Mouse (Mus musculus) hindbrain, embryonic 11.5 days (tissue): ENCODE measurements around the gene Gstm6. TPM values are rescaled to one million over a fixed set of nuclear protein-coding genes. Genes with fewer than 3 reads are reported as not detected.
"Not testable (repeated sequence)": the region's sequence is repeated elsewhere in the genome, so short reads cannot be mapped to it uniquely, and the experiment has no call there.

ENCODE experiments used
- ATAC-seq: fragments of 200-750 bp; cut with Nextera tagmentation; 2 replicates; pipeline ENCODE4 v1.8.0; 2017; ENCODE audit warnings: mild to moderate bottlenecking, moderate TSS enrichment, moderate library complexity; ENCODE audit not compliant: low FRiP score
- DNase-seq: peaks from one replicate; pipeline ENCODE4 v3.0.0-alpha.2; 2015; ENCODE audit warnings: low spot score
- H3K27ac ChIP-seq: fragments of 300-500 bp; sonication (generic); 2 replicates; pipeline ENCODE4 v1.5.1; 2014; ENCODE audit warnings: mild to moderate bottlenecking, low read depth, low read length
- H3K27me3 ChIP-seq: fragments of 300-500 bp; sonication (generic); 2 replicates; pipeline ENCODE4 v1.6.1; 2014; ENCODE audit warnings: mild to moderate bottlenecking, low read length, moderate library complexity, mixed read lengths; ENCODE audit not compliant: control insufficient read depth, insufficient read depth
- H3K36me3 ChIP-seq: fragments of 300-500 bp; sonication (generic); 2 replicates; pipeline ENCODE4 v1.6.1; 2014; ENCODE audit warnings: mild to moderate bottlenecking, low read length, moderate library complexity, mixed read lengths; ENCODE audit not compliant: control insufficient read depth, insufficient read depth
- H3K4me1 ChIP-seq: fragments of 300-500 bp; sonication (generic); replicated peaks from 2 replicates; pipeline ENCODE4 v1.6.1; 2014; ENCODE audit warnings: low read length, mixed read lengths; ENCODE audit not compliant: control insufficient read depth, insufficient read depth
- H3K4me2 ChIP-seq: fragments of 300-500 bp; sonication (generic); replicated peaks from 2 replicates; pipeline ENCODE4 v1.6.1; 2014; ENCODE audit warnings: mild to moderate bottlenecking, low read depth, low read length
- H3K4me3 ChIP-seq: fragments of 300-500 bp; sonication (generic); 2 replicates; pipeline ENCODE4 v1.5.1; 2014; ENCODE audit warnings: low read depth, low read length
- H3K9ac ChIP-seq: fragments of 300-500 bp; sonication (generic); 2 replicates; pipeline ENCODE4 v1.6.1; 2014; ENCODE audit warnings: low read depth, low read length
- H3K9me3 ChIP-seq: fragments of 300-500 bp; sonication (generic); 2 replicates; pipeline ENCODE4 v1.6.1; 2016; ENCODE audit warnings: low read length; ENCODE audit not compliant: control insufficient read depth
- WGBS: fragments of 180-500 bp; shearing (Covaris S2); extraction: QIAGEN DNeasy Blood & Tissue Kit; methylation state at CpG from one replicate; pipeline ENCODE4 v1.1.7; 2014; 5-methylcytosine and 5-hydroxymethylcytosine counted together
- polyA plus RNA-seq: library from polyadenylated mRNA; unstranded; fragments of >200 nt; fragmentation: Nextera tagmentation; extraction: Ambion mirVana; gene quantifications from 2 replicates; pipeline ENCODE4 v1.2.1, GENCODE M21; 2014

The Gstm6 gene
- polyA plus RNA-seq, 1 experiment from 2014 or later: 6.6 TPM

DNA sequence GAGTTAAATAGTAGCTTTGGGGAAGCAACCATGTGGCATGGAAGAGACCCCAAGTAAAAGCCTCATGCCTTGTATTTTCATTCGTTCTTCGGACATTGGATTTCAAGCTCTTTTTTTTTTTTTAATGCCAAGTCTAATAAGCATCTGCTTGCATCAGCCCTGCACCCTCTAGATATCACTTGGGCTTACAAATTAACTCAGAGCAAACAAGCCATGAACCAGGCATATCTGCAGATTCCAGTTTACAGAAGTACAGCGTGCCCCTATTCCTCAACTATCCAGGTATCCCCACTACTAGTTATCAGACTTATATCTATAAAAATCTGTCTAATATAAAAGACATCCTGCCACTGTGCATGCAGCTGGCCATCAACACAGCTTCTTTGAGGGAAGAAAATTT, 28.5 kb upstream of the Gstm6 start:
- ATAC-seq: no peak
- Histone ChIP-seq H3K4me3 (no peak overlapping the region), H3K9ac (no peak overlapping the region), H3K27me3 (no peaks in the 10 kb centered on the region), H3K4me2 (no peak overlapping the region), H3K36me3 (no peaks in the 10 kb centered on the region), H3K27ac (no peak overlapping the region), H3K4me1 (no peaks in the 10 kb centered on the region), H3K9me3 (no peaks in the 10 kb centered on the region)
- no peak for DNase-seq
- 92% methylated on average over 3 of the region's 3 CpGs for WGBS

DNA sequence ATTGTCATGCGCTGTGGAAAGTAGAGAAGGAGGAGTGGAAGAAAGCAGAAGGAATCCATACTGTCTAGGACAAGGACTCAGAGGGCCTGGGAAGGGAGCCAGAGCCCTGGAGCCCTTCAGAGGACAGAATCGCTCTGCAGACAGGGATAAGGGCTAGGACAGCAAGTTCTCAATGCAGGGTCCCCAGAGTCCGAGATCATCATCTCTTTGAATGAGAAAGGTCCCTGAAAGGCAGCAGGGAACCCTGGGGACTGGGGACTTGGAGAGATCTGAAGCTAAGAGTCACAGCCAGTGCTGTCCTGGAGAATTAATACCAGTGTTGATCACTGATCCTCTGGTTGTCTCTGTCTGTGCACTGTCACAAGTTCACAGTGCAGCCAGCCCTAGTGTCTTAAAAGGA, 27.6 kb upstream of the Gstm6 start:
- not testable (repeated sequence) for H3K4me1 ChIP-seq, H3K9ac ChIP-seq, H3K36me3 ChIP-seq, H3K27ac ChIP-seq, H3K4me3 ChIP-seq, DNase-seq, H3K27me3 ChIP-seq, H3K4me2 ChIP-seq, H3K9me3 ChIP-seq, ATAC-seq
- WGBS: 55% methylated on average over 3 of the region's 3 CpGs

DNA sequence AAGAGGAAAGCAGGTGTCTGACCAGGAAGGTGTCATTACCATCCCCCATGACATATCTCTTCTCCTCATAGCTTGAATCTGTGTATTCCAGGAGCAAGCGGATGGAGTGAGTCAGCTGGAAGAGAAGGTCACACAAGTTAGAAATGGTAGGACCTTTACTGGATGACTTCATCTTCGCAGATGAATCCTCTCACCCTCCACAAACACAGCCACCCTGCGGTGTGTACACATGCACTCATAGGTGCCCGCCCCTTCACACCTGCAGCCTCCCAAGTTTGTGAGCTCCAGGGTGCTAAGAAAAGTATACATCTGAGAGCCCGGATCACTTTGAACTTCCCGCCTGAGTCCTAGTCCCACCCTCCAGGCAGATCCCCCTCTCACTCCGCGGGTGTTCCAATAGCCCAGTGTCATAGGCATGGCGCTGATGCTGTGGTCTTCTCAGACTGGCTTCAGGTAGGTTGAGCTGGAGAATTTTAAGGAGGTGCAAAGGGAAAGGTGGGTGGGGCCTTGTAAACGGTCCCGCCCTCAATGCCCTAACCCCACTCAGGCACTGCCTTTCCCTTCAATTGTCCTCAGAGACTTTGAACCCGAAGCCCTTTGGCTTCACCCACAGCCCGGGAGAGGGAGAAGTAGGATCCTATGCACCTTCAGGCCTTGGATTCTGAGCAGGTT, 25.3 kb upstream of the Gstm6 start, which contains the start of gene Gstm3:
Gene Gstm3, minus strand, starts transcription at position 560 of the 672 bp plus-strand sequence.
- no peaks in the 10 kb centered on the region for H3K9me3 ChIP-seq
- H3K27me3 ChIP-seq: no peaks in the 10 kb centered on the region
- WGBS: 60% methylated on average over 13 of the region's 13 CpGs
- no peak within 1 kb of the TSS for H3K9ac ChIP-seq
- ATAC-seq (no peak), DNase-seq (no peak)
- H3K36me3 ChIP-seq: no peaks in the 10 kb centered on the region
- H3K4me3 ChIP-seq: no peak within 1 kb of the TSS
- H3K4me1 ChIP-seq: no peaks in the 10 kb centered on the region
- no peak within 1 kb of the TSS for H3K27ac ChIP-seq
- H3K4me2 ChIP-seq: no peak within 1 kb of the TSS

DNA sequence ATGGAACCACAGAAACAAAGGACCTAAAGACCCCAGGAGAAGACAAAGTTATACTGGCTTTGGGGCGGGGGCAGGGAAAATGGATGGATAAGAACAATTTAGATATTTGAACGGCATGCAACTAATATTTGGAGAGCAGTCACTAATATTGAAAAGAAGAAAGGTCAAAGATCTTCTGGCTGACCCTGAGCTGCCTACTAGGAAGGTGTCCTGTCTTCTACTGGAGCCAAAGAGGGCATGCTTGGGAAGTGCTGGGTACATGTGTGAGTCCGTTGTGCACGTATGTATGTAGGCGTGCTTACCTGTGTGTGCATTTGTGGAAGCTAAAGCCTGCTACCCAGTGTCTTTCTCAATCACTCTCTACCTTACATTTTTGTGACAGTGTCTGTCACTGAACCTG, 23.1 kb upstream of the Gstm6 start:
- H3K27me3 ChIP-seq: no peaks in the 10 kb centered on the region
- WGBS: 93% methylated on average over 5 of the region's 5 CpGs
- no peak for ATAC-seq
- H3K27ac ChIP-seq: no peak overlapping the region
- H3K4me3 ChIP-seq: no peak overlapping the region
- no peak for DNase-seq
- H3K36me3 ChIP-seq: no peaks in the 10 kb centered on the region
- no peak overlapping the region for H3K9ac ChIP-seq
- H3K9me3 ChIP-seq: no peaks in the 10 kb centered on the region
- no peak overlapping the region for H3K4me2 ChIP-seq
- H3K4me1 ChIP-seq: no peaks in the 10 kb centered on the region

DNA sequence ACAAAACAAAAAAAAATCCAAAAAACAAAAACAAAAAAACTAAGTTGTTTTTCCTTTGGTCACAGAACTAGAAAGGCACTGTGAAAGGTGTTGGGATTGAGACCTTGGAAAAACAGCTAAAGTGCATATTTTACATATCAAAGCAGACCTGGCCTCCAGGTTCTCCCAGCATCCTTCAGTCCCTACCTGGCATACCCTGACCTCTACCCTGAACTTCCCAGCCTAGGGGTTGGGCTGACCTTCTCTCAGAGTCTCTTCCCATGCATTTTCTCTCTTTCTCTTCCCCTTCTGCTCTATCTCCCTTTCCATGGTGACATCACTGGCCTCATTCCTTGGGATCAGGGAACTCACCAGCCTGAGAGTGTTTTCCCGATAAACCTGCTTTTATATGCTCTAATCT, 22.0 kb upstream of the Gstm6 start:
- no peak overlapping the region for H3K9ac ChIP-seq
- no peaks in the 10 kb centered on the region for H3K4me1 ChIP-seq
- no peak for DNase-seq
- no peak overlapping the region for H3K4me3 ChIP-seq
- no peak overlapping the region for H3K4me2 ChIP-seq
- no peaks in the 10 kb centered on the region for H3K36me3 ChIP-seq
- H3K27me3 ChIP-seq: no peaks in the 10 kb centered on the region
- no peak overlapping the region for H3K27ac ChIP-seq
- H3K9me3 ChIP-seq: no peaks in the 10 kb centered on the region
- ATAC-seq: no peak
- WGBS: 68% methylated on average over 1 of the region's 1 CpGs

GRCm38 (mm10) chr3:107964656-107965308, 21.2 kb upstream of the Gstm6 start:
- H3K4me2 ChIP-seq: no peak overlapping the region
- no peaks in the 10 kb centered on the region for H3K4me1 ChIP-seq
- no peaks in the 10 kb centered on the region for H3K36me3 ChIP-seq
- no peak overlapping the region for H3K27ac ChIP-seq
- H3K27me3 ChIP-seq: no peaks in the 10 kb centered on the region
- H3K9me3 ChIP-seq: no peaks in the 10 kb centered on the region
- no peak overlapping the region for H3K9ac ChIP-seq
- H3K4me3 ChIP-seq: no peak overlapping the region
- 80% methylated on average over 5 of the region's 5 CpGs for WGBS
- DNase-seq (no peak), ATAC-seq (no peak)

GRCm38 (mm10) chr3:107964026-107964425, 20.5 kb upstream of the Gstm6 start:
- no peaks in the 10 kb centered on the region for H3K36me3 ChIP-seq
- no peak overlapping the region for H3K9ac ChIP-seq
- no peaks in the 10 kb centered on the region for H3K9me3 ChIP-seq
- no peak for DNase-seq
- ATAC-seq: no peak
- no peak overlapping the region for H3K4me3 ChIP-seq
- WGBS: 79% methylated on average over 4 of the region's 4 CpGs
- H3K4me2 ChIP-seq: no peak overlapping the region
- no peaks in the 10 kb centered on the region for H3K4me1 ChIP-seq
- H3K27me3 ChIP-seq: no peaks in the 10 kb centered on the region
- no peak overlapping the region for H3K27ac ChIP-seq

- H3K36me3 ChIP-seq, H3K9me3 ChIP-seq, DNase-seq, H3K4me1 ChIP-seq, ATAC-seq, H3K4me3 ChIP-seq, H3K4me2 ChIP-seq, H3K27ac ChIP-seq, H3K27me3 ChIP-seq, H3K9ac ChIP-seq: not testable (repeated sequence)
- WGBS: 88% methylated on average over 9 of the region's 9 CpGs
Observed at GRCm38 (mm10) chr3:107955260-107955659, 11.7 kb upstream of the Gstm6 start.

DNA sequence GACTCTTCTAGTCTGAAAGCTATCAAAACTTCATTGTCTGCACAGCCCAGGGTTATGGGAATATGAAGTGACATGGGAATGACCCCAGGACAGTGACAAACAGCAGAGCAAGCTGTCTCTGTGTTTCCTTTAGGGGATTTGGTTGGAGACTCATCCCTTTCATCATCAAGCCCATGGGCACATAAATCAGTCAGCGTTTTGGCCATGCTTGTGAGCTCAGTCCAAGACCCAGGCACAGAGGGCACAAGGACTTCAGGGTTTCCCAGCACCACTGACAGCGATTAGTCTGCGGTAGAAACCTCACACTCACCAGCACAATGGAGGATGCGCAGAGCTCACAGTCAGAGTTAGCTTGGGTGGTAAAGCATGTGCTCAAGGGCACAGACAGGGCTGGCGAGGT, 10.4 kb upstream of the Gstm6 start:
- Histone ChIP-seq H3K4me1 (no peaks in the 10 kb centered on the region), H3K4me3 (no peak overlapping the region), H3K36me3 (no peaks in the 10 kb centered on the region), H3K9ac (no peak overlapping the region), H3K27me3 (no peaks in the 10 kb centered on the region), H3K9me3 (no peaks in the 10 kb centered on the region), H3K4me2 (no peak overlapping the region), H3K27ac (no peak overlapping the region)
- WGBS: 83% methylated on average over 5 of the region's 5 CpGs
- no peak for DNase-seq
- no peak for ATAC-seq
